Mouse (Mus musculus) ES-Bruce4 (cell line): ENCODE data around the gene Cep85l.

Experiments used
- CTCF ChIP-seq: IDR thresholded peaks from one replicate; pipeline ENCODE4 v1.8.1; 2011; ENCODE audit warnings: low read depth, low read length
- EP300 ChIP-seq: IDR thresholded peaks from 2 replicates; pipeline ENCODE4 v1.6.1; 2011; ENCODE audit warnings: low read depth, low read length; ENCODE audit not compliant: insufficient read depth
- POLR2A ChIP-seq: IDR thresholded peaks from one replicate; pipeline ENCODE4 v1.8.1; 2011; ENCODE audit warnings: low read length; ENCODE audit not compliant: insufficient read depth

GRCm38 (mm10) chr10:53412165-53412564 lies 32.4 kb upstream of the Cep85l start:
- TF ChIP-seq EP300 (no peak), CTCF (no peak), POLR2A (no peak)
